In genomic region chr11:116653234-116653633, GRCm38 (mm10) we compare ENCODE assay signal across 8 mouse cellular contexts. TPM values are rescaled to one million over a fixed set of nuclear protein-coding genes. Genes with fewer than 3 reads are reported as not detected.
DNase-seq lines count a peak whose midpoint lies in the region; ATAC-seq and TF ChIP-seq lines count a peak whose summit lies in the region.
"Had no signal": no experiment of that assay in that cellular context is flagged by ENCODE, and none has a peak within 500 bp of the region (broad histone marks: within the 10 kb centered on the region; RNA-seq: fewer than 3 reads in every experiment).

Gene Prcd (plus strand): TSS chr11:116653534.

- peak within 1 kb of the TSS; percentile 60 for H3K9ac ChIP-seq in embryonic facial prominence, embryonic 15.5 days
- H3K9ac ChIP-seq in intestine, embryonic 15.5 days: peak within 1 kb of the TSS; percentile 62
- peak within 1 kb of the TSS; percentile 79 for H3K9ac ChIP-seq in neural tube, embryonic 13.5 days

- no peaks in the 10 kb centered on the region for H3K36me3 ChIP-seq in embryonic facial prominence, embryonic 15.5 days
- no peaks in the 10 kb centered on the region for H3K36me3 ChIP-seq in intestine, embryonic 15.5 days
- 0 out of 2 replicates have a peak, but pooled peaks cover 8% of the 10 kb centered on the region for H3K36me3 ChIP-seq in neural tube, embryonic 13.5 days

- peak within 1 kb of the TSS; percentile 89 for H3K4me2 ChIP-seq in embryonic facial prominence, embryonic 15.5 days (replicated peaks)
- peak within 1 kb of the TSS; percentile 93 for H3K4me2 ChIP-seq in intestine, embryonic 15.5 days (replicated peaks)
- H3K4me2 ChIP-seq in neural tube, embryonic 13.5 days: peak within 1 kb of the TSS; percentile 69

- no peak for DNase-seq in left cerebral cortex, adult 2 months (ENCODE audit: extremely low spot score in 1 of 2, low spot score in 2 of 2)
- no peak for DNase-seq in left cerebral cortex, adult 8-10 months (ENCODE audit: low spot score in 2 of 2)
- no peak for DNase-seq in right cerebral cortex, postnatal 36 days (ENCODE audit: low spot score in 2 of 2)
- DNase-seq in c-Kit-positive CD71-positive TER-119-positive erythroid progenitor cells, embryonic 14.5 days (ENCODE audit: low spot score): no peak

- H3K4me3 ChIP-seq in left cerebral cortex, adult 2 months: peak within 1 kb of the TSS; percentile 65
- H3K4me3 ChIP-seq in embryonic facial prominence, embryonic 15.5 days (replicated peaks): peak within 1 kb of the TSS; percentile 59
- peak within 1 kb of the TSS; percentile 53 for H3K4me3 ChIP-seq in intestine, embryonic 15.5 days (replicated peaks)
- peak within 1 kb of the TSS; percentile 51 for H3K4me3 ChIP-seq in neural tube, embryonic 13.5 days

- TF ChIP-seq CTCF in left cerebral cortex, adult 2 months (IDR thresholded peaks at IDR 0.05): no peak

- peak within 1 kb of the TSS; percentile 92 for H3K27ac ChIP-seq in left cerebral cortex, adult 2 months
- peak within 1 kb of the TSS; percentile 22; the same call in 1 of the 2 replicates for H3K27ac ChIP-seq in embryonic facial prominence, embryonic 15.5 days (replicated peaks)
- no peak within 1 kb of the TSS for H3K27ac ChIP-seq in intestine, embryonic 15.5 days
- peak within 1 kb of the TSS; percentile 56; the same call in 1 of the 2 replicates for H3K27ac ChIP-seq in neural tube, embryonic 13.5 days (replicated peaks)

- peaks cover 67% of the 10 kb centered on the region for H3K4me1 ChIP-seq in embryonic facial prominence, embryonic 15.5 days
- peaks cover 32% of the 10 kb centered on the region for H3K4me1 ChIP-seq in intestine, embryonic 15.5 days (replicated peaks)
- H3K4me1 ChIP-seq in neural tube, embryonic 13.5 days (replicated peaks): peaks cover 70% of the 10 kb centered on the region

- H3K9me3 ChIP-seq in embryonic facial prominence, embryonic 15.5 days (replicated peaks): no peaks in the 10 kb centered on the region
- H3K9me3 ChIP-seq in intestine, embryonic 15.5 days: no peaks in the 10 kb centered on the region
- no peaks in the 10 kb centered on the region for H3K9me3 ChIP-seq in neural tube, embryonic 13.5 days

- intact Hi-C loops in left cerebral cortex, adult 2 months (cut with DNase I): no loop called here

- H3K27me3 ChIP-seq in embryonic facial prominence, embryonic 15.5 days: peaks cover 16% of the 10 kb centered on the region
- H3K27me3 ChIP-seq in intestine, embryonic 15.5 days (replicated peaks): peaks cover 29% of the 10 kb centered on the region
- H3K27me3 ChIP-seq in neural tube, embryonic 13.5 days: peaks cover 45% of the 10 kb centered on the region

- ATAC-seq in embryonic facial prominence, embryonic 15.5 days (ENCODE audit: insufficient number of reproducible peaks, low FRiP score, low TSS enrichment, low read depth): no peak
- ATAC-seq in intestine, embryonic 15.5 days: no peak
- no peak for ATAC-seq in neural tube, embryonic 13.5 days (ENCODE audit: low read depth)
- ATAC-seq: inflammation-experienced regulatory T-cells, adult 6 months had no signal

- under 1% methylated on average over 10 of the region's 10 CpGs for WGBS in embryonic facial prominence, embryonic 15.5 days
- 6% methylated on average over 10 of the region's 10 CpGs for WGBS in intestine, embryonic 15.5 days
- 12% methylated on average over 10 of the region's 10 CpGs for WGBS in neural tube, embryonic 13.5 days

RNA-seq across cellular contexts. Expression of gene Prcd, which starts in this region (rescaled TPM):
- total RNA-seq in left cerebral cortex, adult 2 months (2021): 1 to 10 TPM; 5.4 to 5.8 TPM
- total RNA-seq in left cerebral cortex, adult 8-10 months (2022): 1 to 10 TPM; 5.0 to 7.0 (median 5.5) TPM
- polyA plus RNA-seq in embryonic facial prominence, embryonic 15.5 days (2015; fragmentation: Nextera tagmentation; extraction: Ambion mirVana): 3.6 and 3.8 TPM in 2 replicates
- 1.0 and 1.3 TPM in 2 replicates for polyA plus RNA-seq in intestine, embryonic 15.5 days (2015; fragmentation: Nextera tagmentation; extraction: Ambion mirVana)
- 1.9 and 2.3 TPM in 2 replicates for polyA plus RNA-seq in neural tube, embryonic 13.5 days (2015; fragmentation: Nextera tagmentation; extraction: Ambion mirVana)
- polyA plus RNA-seq: inflammation-experienced regulatory T-cells, adult 6 months had no signal
